Mouse (Mus musculus) cortical plate, adult 2 months (tissue): Measurements from ENCODE around the gene Acad9. TPM values are rescaled to one million over a fixed set of nuclear protein-coding genes. Genes with fewer than 3 reads are reported as not detected.
"Not testable (repeated sequence)": the region's sequence is repeated elsewhere in the genome, so short reads cannot be mapped to it uniquely, and the experiment has no call there.

ENCODE experiments used
- H3K27ac ChIP-seq: fragments of 200-500 bp; 2 replicates; pipeline ENCODE4 v1.5.1; 2012; ENCODE audit warnings: low read length, control low read depth, inconsistent platforms; ENCODE audit not compliant: insufficient read depth
- H3K4me1 ChIP-seq: fragments of 200-500 bp; 2 replicates; pipeline ENCODE4 v1.6.1; 2011; ENCODE audit warnings: low read length; ENCODE audit not compliant: control insufficient read depth, insufficient read depth
- H3K4me3 ChIP-seq: fragments of 200-500 bp; 2 replicates; pipeline ENCODE4 v1.5.1; 2011; ENCODE audit warnings: mild to moderate bottlenecking, low read length, control low read depth; ENCODE audit not compliant: insufficient read depth
- CTCF ChIP-seq: fragments of 200-500 bp; IDR thresholded peaks from 2 replicates; pipeline ENCODE4 v1.5.1; 2011; ENCODE audit warnings: mild to moderate bottlenecking, control low read depth, low read length; ENCODE audit not compliant: insufficient read depth; ENCODE audit errors: extremely low read depth
- POLR2A ChIP-seq: fragments of 200-500 bp; IDR thresholded peaks from 2 replicates; pipeline ENCODE4 v1.6.1; 2011; ENCODE audit warnings: mild to moderate bottlenecking, low read length, control low read depth; ENCODE audit not compliant: insufficient read depth; ENCODE audit errors: extremely low read depth
- polyA plus RNA-seq: library from polyadenylated mRNA; depleted of rRNA; stranded (reverse); fragments of >200 nt; gene quantifications from 2 replicates; pipeline ENCODE4 v1.2.3, GENCODE M21; 2012; rRNA removed

Gene Acad9
- polyA plus RNA-seq, 1 experiment: 46.5 TPM

DNA sequence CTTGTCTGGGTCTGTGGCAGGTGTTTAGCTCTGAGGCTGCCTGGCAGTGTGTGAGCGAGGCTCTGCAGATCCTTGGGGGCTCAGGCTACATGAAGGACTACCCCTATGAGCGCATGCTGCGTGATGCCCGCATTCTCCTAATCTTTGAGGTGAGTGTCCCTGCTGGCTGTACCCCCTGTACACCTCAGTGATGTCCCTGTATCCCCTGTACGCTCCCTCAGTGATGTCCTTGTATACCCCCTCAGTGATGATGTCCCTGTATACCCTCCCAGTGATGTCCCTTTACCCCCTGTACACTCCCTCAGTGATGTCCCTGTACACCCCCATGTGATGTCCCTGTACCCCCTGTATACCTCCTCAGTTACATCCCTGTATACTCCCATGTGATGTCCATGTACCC is 19.6 kb downstream of the Acad9 start:
- Histone ChIP-seq H3K4me3 (no peak overlapping the region), H3K27ac (no peak overlapping the region), H3K4me1 (no peaks in the 10 kb centered on the region)
- TF ChIP-seq CTCF (no peak), POLR2A (no peak)

DNA sequence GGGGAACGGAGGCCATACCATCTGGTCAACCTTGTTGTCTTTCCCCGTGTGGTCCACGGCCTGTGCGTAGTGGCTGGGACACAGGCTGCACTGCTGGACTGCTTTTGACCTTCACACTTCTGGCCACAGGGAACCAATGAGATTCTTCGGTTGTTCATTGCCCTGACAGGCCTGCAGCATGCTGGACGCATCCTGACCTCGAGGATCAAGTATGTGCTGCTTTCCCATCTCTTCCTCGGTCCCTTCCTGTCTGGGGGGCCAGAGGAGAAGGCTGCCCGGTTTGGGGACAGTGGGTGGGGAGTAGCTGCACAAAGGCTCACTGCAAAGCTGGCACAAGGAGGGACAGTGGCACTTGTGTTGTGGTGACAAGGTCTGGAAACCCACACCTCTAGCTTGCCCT is 21.8 kb downstream of the Acad9 start:
- Histone ChIP-seq H3K4me3 (no peak overlapping the region), H3K4me1 (no peaks in the 10 kb centered on the region), H3K27ac (no peak overlapping the region)
- no peak for TF ChIP-seq CTCF
- TF ChIP-seq POLR2A: no peak

GRCm38 (mm10) chr3:36095371-36095770 is 29.6 kb downstream of the Acad9 start:
- Histone ChIP-seq H3K27ac (no peak overlapping the region), H3K4me1 (no peaks in the 10 kb centered on the region), H3K4me3 (no peak overlapping the region)
- no peak for TF ChIP-seq CTCF
- TF ChIP-seq POLR2A: no peak

DNA sequence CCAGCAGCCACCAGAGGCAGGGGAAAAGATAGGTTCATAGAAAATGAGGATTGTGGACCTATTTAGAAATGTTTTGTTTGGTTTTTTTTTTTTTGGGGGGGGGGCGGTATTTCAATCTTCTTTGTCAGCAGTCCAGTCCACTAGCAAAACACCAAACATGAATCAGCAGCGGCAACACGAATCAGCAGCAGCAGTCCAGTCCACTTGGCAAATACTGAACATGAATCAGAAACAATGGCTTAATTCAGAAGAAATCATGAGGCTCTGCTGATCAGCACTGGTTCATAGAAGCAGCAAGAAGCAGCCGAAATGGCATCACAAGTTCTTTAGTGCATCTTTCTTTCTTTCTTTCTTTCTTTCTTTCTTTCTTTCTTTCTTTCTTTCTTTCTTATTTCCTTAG is 50.3 kb downstream of the Acad9 start:
- Histone ChIP-seq H3K4me3 (no peak overlapping the region), H3K27ac (no peak overlapping the region), H3K4me1 (no peaks in the 10 kb centered on the region)
- TF ChIP-seq CTCF (no peak), POLR2A (no peak)

DNA sequence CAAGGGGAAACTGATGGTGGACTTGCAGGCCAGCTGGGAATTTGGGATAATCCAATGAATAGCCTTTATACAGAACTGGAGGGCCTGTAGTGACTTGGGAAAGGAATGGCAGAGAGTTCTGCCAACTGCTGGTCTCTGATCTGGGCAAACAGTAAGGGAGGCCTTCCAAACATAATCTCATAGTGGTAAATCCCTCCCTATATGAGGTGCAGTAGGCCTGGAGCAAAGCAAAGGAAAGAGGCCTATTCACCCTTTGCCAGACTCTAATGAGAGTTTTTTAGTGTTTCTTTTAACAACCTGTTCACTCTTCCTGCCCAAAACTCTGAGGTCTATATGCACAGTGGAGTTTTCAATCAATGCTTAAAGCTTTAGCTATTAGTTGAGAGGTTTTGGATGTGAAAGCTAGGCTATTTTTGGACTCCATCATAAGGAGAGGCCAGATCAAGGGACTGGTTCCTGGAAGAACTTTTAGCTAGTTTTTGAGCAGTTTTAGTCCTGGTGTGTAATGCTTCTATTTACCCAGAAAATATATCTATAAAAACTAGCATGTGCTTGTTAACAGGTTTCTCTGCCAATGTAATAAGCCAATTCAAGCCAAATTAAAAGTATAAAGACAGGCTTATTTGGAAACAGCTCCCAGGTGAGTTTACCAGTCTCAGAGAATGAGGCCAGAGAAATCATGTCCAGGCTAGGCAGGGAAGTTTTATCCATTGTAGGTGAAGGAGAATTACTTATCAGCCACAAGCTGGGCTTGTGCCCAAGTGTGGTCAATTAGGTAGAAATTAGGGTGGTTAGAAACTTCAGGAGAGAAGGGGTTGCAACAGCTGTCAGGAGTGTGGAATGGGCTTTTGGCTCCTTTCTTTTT is 54.1 kb downstream of the Acad9 start:
- Histone ChIP-seq H3K4me3 (no peak overlapping the region), H3K4me1 (no peaks in the 10 kb centered on the region), H3K27ac (no peak overlapping the region)
- TF ChIP-seq POLR2A: no peak
- TF ChIP-seq CTCF: no peak

- H3K4me3 ChIP-seq, H3K27ac ChIP-seq, H3K4me1 ChIP-seq: not testable (repeated sequence)
Observed at GRCm38 (mm10) chr3:36126176-36126575, 60.4 kb downstream of the Acad9 start.

DNA sequence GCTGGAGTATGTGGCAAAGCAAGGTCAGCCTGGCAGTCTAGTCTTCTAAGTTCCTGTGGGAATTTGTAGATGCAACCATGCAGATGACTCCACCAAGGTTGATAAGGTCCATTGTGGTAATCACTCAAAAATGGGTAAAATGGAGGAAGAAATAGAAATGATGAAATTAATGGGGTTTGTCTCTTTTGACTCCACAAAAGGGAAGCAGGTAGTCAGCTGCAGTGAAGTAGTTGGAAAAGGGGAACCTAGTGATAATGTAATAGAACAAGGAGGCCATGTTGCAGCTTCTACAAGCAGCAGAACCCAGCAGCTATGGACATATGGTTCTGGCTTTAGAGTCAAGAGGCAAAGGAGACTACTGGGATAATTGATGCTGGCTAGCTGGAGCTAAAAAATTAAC is 70.4 kb downstream of the Acad9 start:
- TF ChIP-seq POLR2A (no peak), CTCF (no peak)
- Histone ChIP-seq H3K27ac (no peak overlapping the region), H3K4me1 (no peaks in the 10 kb centered on the region), H3K4me3 (no peak overlapping the region)

DNA sequence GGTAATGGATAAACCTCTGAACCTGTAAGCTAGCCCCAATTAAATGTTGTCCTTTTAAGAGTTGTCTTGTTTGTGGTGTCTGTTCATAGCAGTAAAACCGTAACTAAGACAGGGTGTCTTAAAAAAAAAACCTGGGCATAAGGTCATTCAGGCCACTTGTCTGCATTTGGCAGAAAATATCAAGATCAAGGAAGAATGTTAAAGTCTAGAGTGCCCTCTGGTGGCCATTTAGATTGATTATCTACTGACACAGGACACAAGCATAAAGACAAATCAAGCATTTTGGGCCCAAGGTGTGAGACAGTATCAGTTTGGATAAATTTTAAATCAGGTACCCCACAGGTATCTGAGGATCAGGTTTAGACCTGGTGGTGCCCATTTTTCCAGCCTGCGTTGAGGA is 71.8 kb downstream of the Acad9 start:
- TF ChIP-seq CTCF: no peak
- TF ChIP-seq POLR2A: no peak
- Histone ChIP-seq H3K4me1 (no peaks in the 10 kb centered on the region), H3K27ac (no peak overlapping the region), H3K4me3 (no peak overlapping the region)

DNA sequence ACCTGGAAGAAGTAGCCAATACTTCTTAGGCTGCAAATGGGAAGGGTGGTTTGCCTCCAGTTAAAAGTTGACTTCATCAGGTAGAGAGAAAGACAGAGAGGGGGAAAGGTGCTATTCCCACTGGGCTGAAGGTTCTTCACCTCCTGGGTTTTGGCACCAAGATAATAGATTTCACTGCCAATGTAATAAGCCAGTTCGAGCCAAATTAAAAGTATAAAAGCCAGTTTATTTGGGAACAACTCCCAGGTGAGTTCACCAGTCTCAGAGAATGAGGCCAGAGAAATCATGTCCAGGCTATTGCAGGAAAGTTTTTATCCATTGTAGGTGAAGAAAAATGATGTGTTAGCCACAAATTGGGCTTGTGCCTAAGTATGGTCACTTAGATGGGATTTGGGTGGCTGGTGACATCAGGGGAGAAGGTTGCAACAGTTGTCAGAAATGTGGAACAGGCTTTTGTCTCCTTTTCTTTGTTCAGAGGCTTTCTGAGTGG is 72.4 kb downstream of the Acad9 start:
- Histone ChIP-seq H3K4me1 (no peaks in the 10 kb centered on the region), H3K27ac (no peak overlapping the region), H3K4me3 (no peak overlapping the region)
- no peak for TF ChIP-seq CTCF
- no peak for TF ChIP-seq POLR2A

- no peaks in the 10 kb centered on the region for H3K4me1 ChIP-seq
- H3K4me3 ChIP-seq: no peak overlapping the region
- TF ChIP-seq POLR2A: no peak
- TF ChIP-seq CTCF: no peak
- no peak overlapping the region for H3K27ac ChIP-seq
Observed at GRCm38 (mm10) chr3:36138996-36139395, 73.2 kb downstream of the Acad9 start.

Other genes starting within 250 kb of the Acad9 start
- gene Dcun1d1, start 128.5 kb upstream of the Acad9 start, polyA plus RNA-seq: 33.5 and 36.3 TPM in 2 replicates
- gene Mccc1, start 65.3 kb upstream of the Acad9 start, polyA plus RNA-seq: 29.0 and 29.8 TPM in 2 replicates
- gene Ccdc144b, start 12.4 kb upstream of the Acad9 start, polyA plus RNA-seq: not detected in 2 replicates
- 5.9 TPM in 2 replicates for gene D3Ertd254e, start 85.0 kb downstream of the Acad9 start, polyA plus RNA-seq
- gene Qrfpr, start 156.3 kb downstream of the Acad9 start, polyA plus RNA-seq: 4.7 and 5.4 TPM in 2 replicates